Mouse (Mus musculus): ENCODE data around the gene Fam189b. TPM values are rescaled to one million over a fixed set of nuclear protein-coding genes. Genes with fewer than 3 reads are reported as not detected.
A peak's percentile ranks its signal among the peaks of the same experiment; 100 is the strongest.

Gene Fam189b
- polyA plus RNA-seq, 1 experiment from 2014 or later, result 12.8 TPM

DNA sequence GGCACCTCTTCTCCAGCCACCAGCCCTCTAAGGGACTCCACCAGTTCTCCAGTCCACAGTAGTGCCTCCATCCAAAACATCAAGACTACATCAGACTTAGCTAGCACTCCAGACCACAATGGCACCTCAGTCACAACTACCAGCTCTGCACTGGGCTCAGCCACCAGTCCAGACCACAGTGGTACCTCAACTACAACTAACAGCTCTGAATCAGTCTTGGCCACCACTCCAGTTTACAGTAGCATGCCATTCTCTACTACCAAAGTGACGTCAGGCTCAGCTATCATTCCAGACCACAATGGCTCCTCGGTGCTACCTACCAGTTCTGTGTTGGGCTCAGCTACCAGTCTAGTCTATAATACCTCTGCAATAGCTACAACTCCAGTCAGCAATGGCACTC, 47.6 kb downstream of the Fam189b start:
- 78% methylated on average over 2 of the region's 2 CpGs for WGBS
- H3K36me3 ChIP-seq, result no peaks in the 10 kb centered on the region
- no peaks in the 10 kb centered on the region for H3K9me3 ChIP-seq
- H3K4me3 ChIP-seq, result no peak overlapping the region
- peaks cover 39% of the 10 kb centered on the region for H3K4me1 ChIP-seq
- H3K27ac ChIP-seq (replicated peaks), result no peak overlapping the region
- H3K9ac ChIP-seq, result no peak overlapping the region
- ATAC-seq (ENCODE audit: extremely low read depth, insufficient number of reproducible peaks, low FRiP score, low TSS enrichment), result no peak
- no peak overlapping the region for H3K4me2 ChIP-seq
- peaks cover 65% of the 10 kb centered on the region for H3K27me3 ChIP-seq (replicated peaks)

DNA sequence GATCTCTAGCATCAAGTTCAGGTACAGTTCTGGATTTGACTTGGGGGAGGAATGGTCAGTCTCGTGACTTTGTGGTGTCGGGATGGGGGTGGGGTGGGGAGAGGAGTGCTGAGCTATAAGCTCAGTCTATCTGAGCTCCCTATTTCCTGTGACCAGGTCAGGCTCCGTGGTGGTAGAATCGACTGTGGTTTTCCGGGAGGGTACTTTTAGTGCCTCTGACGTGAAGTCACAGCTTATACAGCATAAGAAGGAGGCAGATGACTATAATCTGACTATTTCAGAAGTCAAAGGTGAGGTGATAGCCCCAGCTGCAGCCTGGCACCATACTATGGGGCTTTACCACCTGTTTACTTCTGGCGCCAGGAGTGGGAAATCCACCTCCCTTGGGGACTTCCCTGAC, 48.4 kb downstream of the Fam189b start:
- Histone ChIP-seq H3K9me3 (no peaks in the 10 kb centered on the region), H3K4me3 (no peak overlapping the region), H3K4me2 (no peak overlapping the region), H3K9ac (no peak overlapping the region), H3K27ac (replicated peaks) (no peak overlapping the region), H3K27me3 (replicated peaks) (peaks cover 63% of the 10 kb centered on the region), H3K36me3 (no peaks in the 10 kb centered on the region), H3K4me1 (peaks cover 38% of the 10 kb centered on the region)
- no peak for ATAC-seq (ENCODE audit: extremely low read depth, insufficient number of reproducible peaks, low FRiP score, low TSS enrichment)
- 50% methylated on average over 7 of the region's 7 CpGs for WGBS

DNA sequence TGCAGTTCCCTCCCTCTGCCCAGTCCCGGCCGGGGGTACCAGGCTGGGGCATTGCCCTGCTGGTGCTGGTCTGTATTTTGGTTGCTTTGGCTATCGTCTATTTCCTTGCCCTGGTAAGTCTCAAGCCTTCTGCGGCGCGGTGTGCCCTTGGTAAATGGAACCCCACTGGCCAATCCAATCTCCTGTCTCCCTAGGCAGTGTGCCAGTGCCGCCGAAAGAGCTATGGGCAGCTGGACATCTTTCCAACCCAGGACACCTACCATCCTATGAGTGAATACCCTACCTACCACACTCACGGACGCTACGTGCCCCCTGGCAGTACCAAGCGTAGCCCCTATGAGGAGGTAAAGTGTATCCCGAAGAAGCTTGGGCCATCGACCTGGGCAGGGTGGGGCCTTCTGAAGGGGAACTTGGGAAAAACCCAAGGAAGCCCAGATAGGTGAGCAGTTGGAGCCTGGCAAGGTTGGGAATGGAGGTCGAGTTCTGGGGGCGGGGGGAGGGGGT, 48.9 kb downstream of the Fam189b start:
- Histone ChIP-seq H3K9me3 (no peaks in the 10 kb centered on the region), H3K27me3 (replicated peaks) (peaks cover 59% of the 10 kb centered on the region), H3K36me3 (no peaks in the 10 kb centered on the region), H3K4me2 (no peak overlapping the region), H3K27ac (replicated peaks) (no peak overlapping the region), H3K9ac (no peak overlapping the region), H3K4me3 (no peak overlapping the region), H3K4me1 (peaks cover 34% of the 10 kb centered on the region)
- WGBS, result 64% methylated on average over 16 of the region's 16 CpGs
- ATAC-seq (ENCODE audit: extremely low read depth, insufficient number of reproducible peaks, low FRiP score, low TSS enrichment), result no peak

DNA sequence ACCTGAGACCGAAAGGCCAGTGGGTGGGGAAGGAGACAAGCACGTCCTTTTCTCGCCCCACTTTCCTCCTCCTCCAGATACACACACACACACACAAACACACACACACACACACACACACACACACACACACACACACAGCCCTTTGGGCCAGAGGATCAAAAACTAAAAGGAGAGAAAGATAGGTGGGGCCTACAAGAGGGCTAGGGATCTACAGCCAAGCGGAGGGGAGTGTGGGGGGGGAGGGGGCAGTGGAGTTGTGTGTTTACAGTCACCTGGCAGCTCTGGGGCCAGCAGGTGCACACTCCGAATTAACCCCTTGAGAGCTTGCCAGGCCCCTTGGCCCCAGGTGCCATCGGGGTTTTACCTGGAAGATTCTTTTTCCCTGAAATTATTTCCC, 49.7 kb downstream of the Fam189b start:
- peaks cover 58% of the 10 kb centered on the region for H3K27me3 ChIP-seq (replicated peaks)
- WGBS, result 70% methylated on average over 6 of the region's 6 CpGs
- H3K9ac ChIP-seq, result no peak overlapping the region

DNA sequence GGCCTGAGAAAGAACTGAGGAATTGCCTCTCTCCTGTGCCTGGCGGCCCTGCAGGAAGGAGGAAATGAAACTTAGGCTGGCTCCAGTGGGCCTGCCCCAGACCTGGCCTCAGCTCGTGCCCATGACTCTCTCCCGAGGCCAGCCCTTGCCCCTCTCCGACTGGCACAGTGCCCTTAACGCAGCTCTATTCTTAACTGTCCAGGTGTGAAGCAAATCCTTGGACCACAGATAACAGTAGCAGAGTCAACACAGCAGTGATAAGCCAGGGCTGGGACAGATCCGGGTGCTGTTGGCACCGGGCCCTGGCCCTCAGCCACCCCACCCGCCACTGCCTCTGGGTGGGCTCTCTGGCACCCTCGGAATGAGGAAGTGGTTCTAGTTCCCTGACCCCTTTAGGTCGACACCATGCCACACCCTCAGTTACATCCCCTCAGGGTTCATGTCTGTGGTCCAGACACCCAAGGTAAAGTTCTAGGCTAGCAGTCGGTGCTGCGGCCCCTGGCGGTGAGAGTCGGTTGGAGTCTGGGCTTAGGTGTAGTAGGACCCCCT, 50.7 kb downstream of the Fam189b start:
- no peak overlapping the region for H3K4me2 ChIP-seq
- peak overlapping the region; percentile 21; the same call in 1 of the 2 replicates for H3K9ac ChIP-seq
- peaks cover 66% of the 10 kb centered on the region for H3K27me3 ChIP-seq (replicated peaks)
- no peaks in the 10 kb centered on the region for H3K36me3 ChIP-seq
- no peak overlapping the region for H3K4me3 ChIP-seq
- H3K9me3 ChIP-seq, result no peaks in the 10 kb centered on the region
- WGBS, result 49% methylated on average over 14 of the region's 14 CpGs
- ATAC-seq (ENCODE audit: extremely low read depth, insufficient number of reproducible peaks, low FRiP score, low TSS enrichment), result peak; percentile 23; the same call in 1 of the 2 replicates
- H3K4me1 ChIP-seq, result peaks cover 20% of the 10 kb centered on the region
- 0 out of 2 replicates have a peak overlapping the region, but pooled peaks have one; percentile 39 for H3K27ac ChIP-seq (replicated peaks)

More for the DNA sequence above, 49.7 kb downstream of the Fam189b start:
- H3K4me2 ChIP-seq, result no peak overlapping the region
- H3K27ac ChIP-seq (replicated peaks), result no peak overlapping the region
- peaks cover 27% of the 10 kb centered on the region for H3K4me1 ChIP-seq
- no peak for ATAC-seq (ENCODE audit: extremely low read depth, insufficient number of reproducible peaks, low FRiP score, low TSS enrichment)
- no peaks in the 10 kb centered on the region for H3K9me3 ChIP-seq
- H3K36me3 ChIP-seq, result no peaks in the 10 kb centered on the region
- H3K4me3 ChIP-seq, result no peak overlapping the region

DNA sequence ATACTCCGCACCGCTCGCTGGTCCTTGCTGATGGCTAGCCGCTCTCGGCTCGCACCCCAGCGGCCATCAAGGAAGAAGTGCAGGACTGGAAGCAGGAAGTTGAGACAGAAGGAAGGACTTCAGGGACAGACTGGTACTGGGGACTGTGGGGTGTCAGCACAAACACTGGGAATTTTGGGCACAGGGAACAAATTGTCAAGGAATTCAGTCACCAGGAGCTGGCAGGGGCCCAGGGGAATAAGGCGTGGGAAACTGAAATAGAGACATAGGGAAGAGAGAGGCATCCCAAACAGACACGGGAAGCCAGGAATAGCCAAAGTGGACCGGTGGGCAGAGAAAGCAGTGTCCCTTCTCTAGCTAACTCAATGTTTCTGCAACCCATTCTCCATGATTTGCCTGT, 53.6 kb downstream of the Fam189b start:
- H3K9ac ChIP-seq, result no peak overlapping the region
- no peak overlapping the region for H3K4me2 ChIP-seq
- H3K27ac ChIP-seq (replicated peaks), result no peak overlapping the region
- ATAC-seq (ENCODE audit: extremely low read depth, insufficient number of reproducible peaks, low FRiP score, low TSS enrichment), result no peak
- H3K4me1 ChIP-seq, result peaks cover 17% of the 10 kb centered on the region
- WGBS, result 79% methylated on average over 10 of the region's 10 CpGs
- peaks cover 46% of the 10 kb centered on the region for H3K27me3 ChIP-seq (replicated peaks)
- H3K4me3 ChIP-seq, result no peak overlapping the region
- no peaks in the 10 kb centered on the region for H3K9me3 ChIP-seq
- H3K36me3 ChIP-seq, result no peaks in the 10 kb centered on the region

DNA sequence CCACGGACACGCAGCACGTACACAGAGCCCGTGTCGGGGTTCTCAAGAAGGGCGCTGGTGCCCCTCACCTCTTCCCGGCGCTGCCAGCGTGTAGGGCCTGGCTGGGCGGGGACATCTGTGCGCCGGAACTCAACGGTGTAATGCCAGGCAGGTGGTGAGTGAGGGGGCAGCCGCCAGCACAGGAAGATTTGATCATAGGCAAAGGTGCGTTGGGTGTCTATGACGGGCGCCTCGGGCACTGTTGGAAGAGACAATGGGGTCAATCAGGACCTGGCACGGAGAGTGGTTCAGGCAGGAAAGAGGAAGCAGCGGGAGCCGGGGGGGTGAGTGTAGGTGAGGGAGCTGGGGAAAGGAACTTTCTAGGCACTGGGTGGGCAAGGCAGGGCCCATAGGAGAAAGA, 54.7 kb downstream of the Fam189b start:
- no peak for ATAC-seq (ENCODE audit: extremely low read depth, insufficient number of reproducible peaks, low FRiP score, low TSS enrichment)
- Histone ChIP-seq H3K4me1 (peaks cover 16% of the 10 kb centered on the region), H3K9me3 (no peaks in the 10 kb centered on the region), H3K27ac (replicated peaks) (no peak overlapping the region), H3K4me3 (no peak overlapping the region), H3K4me2 (no peak overlapping the region), H3K27me3 (replicated peaks) (peaks cover 38% of the 10 kb centered on the region), H3K9ac (no peak overlapping the region), H3K36me3 (no peaks in the 10 kb centered on the region)
- 86% methylated on average over 21 of the region's 21 CpGs for WGBS

DNA sequence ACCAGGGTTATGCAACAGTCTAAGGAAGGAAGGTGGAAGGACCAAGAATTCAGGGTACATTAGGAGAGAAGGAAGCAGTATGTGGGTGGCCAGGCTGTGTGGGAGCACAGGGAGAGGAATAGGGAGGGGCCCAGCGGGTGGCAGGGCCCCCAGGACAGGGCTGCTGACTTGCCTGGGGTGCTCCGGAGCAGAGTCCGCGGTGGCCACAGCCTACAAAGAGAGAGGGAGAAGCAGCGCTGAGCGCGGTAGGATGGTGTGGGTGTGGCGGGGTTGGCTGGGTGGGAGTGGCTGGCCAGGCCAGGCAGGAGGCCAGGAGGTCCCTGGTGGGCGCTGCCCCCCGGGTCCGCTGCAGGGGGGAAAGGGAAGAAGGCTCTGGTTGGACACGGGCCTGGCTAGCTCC, 55.6 kb downstream of the Fam189b start:
- WGBS, result 45% methylated on average over 11 of the region's 12 CpGs
- Histone ChIP-seq H3K4me1 (peaks cover 10% of the 10 kb centered on the region), H3K27ac (replicated peaks) (no peak overlapping the region), H3K4me2 (no peak overlapping the region), H3K9me3 (no peaks in the 10 kb centered on the region), H3K36me3 (no peaks in the 10 kb centered on the region), H3K27me3 (replicated peaks) (peaks cover 45% of the 10 kb centered on the region), H3K9ac (0 out of 2 replicates have a peak overlapping the region, but pooled peaks have one; percentile 24), H3K4me3 (no peak overlapping the region)
- no peak for ATAC-seq (ENCODE audit: extremely low read depth, insufficient number of reproducible peaks, low FRiP score, low TSS enrichment)

MicroRNAs within 50 kb of the gene (microRNA counts, 519-probe panel; counts per million panel counts)
- 209 counts per million, percentile 61 among the panel's probes with 10 or more counts for microRNA mmu-miR-92b

Small RNA genes lying within 50 kb of the gene (microRNA-seq; reads per million reads assigned to microRNA genes)
- gene Mir92b, result 93.0 reads per million, percentile 53 among the genes with 10 or more reads in this experiment

Other genes with a start within 250 kb of the Fam189b start
- 12.4 and 12.8 TPM in 2 replicates for gene Ash1l, start 232.5 kb upstream of the Fam189b start, polyA plus RNA-seq (2015; fragmentation: Nextera tagmentation; extraction: Ambion mirVana)
- gene Dap3, start 232.0 kb upstream of the Fam189b start, polyA plus RNA-seq (2015; fragmentation: Nextera tagmentation; extraction: Ambion mirVana), result 125 and 132 TPM in 2 replicates
- gene Rusc1, start 89.8 kb upstream of the Fam189b start, polyA plus RNA-seq (2015; fragmentation: Nextera tagmentation; extraction: Ambion mirVana), result 8.6 and 9.8 TPM in 2 replicates
- not detected in 2 replicates for gene Gm43738, start 82.0 kb upstream of the Fam189b start, polyA plus RNA-seq (2015; fragmentation: Nextera tagmentation; extraction: Ambion mirVana)
- 119 and 130 TPM in 2 replicates for gene Fdps, start 81.2 kb upstream of the Fam189b start, polyA plus RNA-seq (2015; fragmentation: Nextera tagmentation; extraction: Ambion mirVana)
- gene Pklr, start 47.0 kb upstream of the Fam189b start, polyA plus RNA-seq (2015; fragmentation: Nextera tagmentation; extraction: Ambion mirVana), result 0.98 and 5.3 TPM in 2 replicates
- 0.68 and 1.0 TPM in 2 replicates for gene Hcn3, start 22.9 kb upstream of the Fam189b start, polyA plus RNA-seq (2015; fragmentation: Nextera tagmentation; extraction: Ambion mirVana)
- gene Clk2, start 18.3 kb upstream of the Fam189b start, polyA plus RNA-seq (2015; fragmentation: Nextera tagmentation; extraction: Ambion mirVana), result 16.9 and 17.4 TPM in 2 replicates
- 83.4 and 88.1 TPM in 2 replicates for gene Scamp3, start 5.7 kb upstream of the Fam189b start, polyA plus RNA-seq (2015; fragmentation: Nextera tagmentation; extraction: Ambion mirVana)
- gene Gba, start 19.8 kb downstream of the Fam189b start, polyA plus RNA-seq (2015; fragmentation: Nextera tagmentation; extraction: Ambion mirVana), result 32.7 and 34.8 TPM in 2 replicates
- gene Thbs3, start 32.0 kb downstream of the Fam189b start, polyA plus RNA-seq (2015; fragmentation: Nextera tagmentation; extraction: Ambion mirVana), result 15.6 and 16.2 TPM in 2 replicates
- gene Mtx1, start 43.9 kb downstream of the Fam189b start, polyA plus RNA-seq (2015; fragmentation: Nextera tagmentation; extraction: Ambion mirVana), result 125 and 126 TPM in 2 replicates
- 0.59 and 1.1 TPM in 2 replicates for gene Muc1, start 45.9 kb downstream of the Fam189b start, polyA plus RNA-seq (2015; fragmentation: Nextera tagmentation; extraction: Ambion mirVana)
- 216 and 229 TPM in 2 replicates for gene Krtcap2, start 62.8 kb downstream of the Fam189b start, polyA plus RNA-seq (2015; fragmentation: Nextera tagmentation; extraction: Ambion mirVana)
- 0.70 and 0.76 TPM in 2 replicates for gene Trim46, start 63.2 kb downstream of the Fam189b start, polyA plus RNA-seq (2015; fragmentation: Nextera tagmentation; extraction: Ambion mirVana)
- 77.5 and 85.1 TPM in 2 replicates for gene Dpm3, start 76.2 kb downstream of the Fam189b start, polyA plus RNA-seq (2015; fragmentation: Nextera tagmentation; extraction: Ambion mirVana)
- 40.6 and 40.7 TPM in 2 replicates for gene Slc50a1, start 87.4 kb downstream of the Fam189b start, polyA plus RNA-seq (2015; fragmentation: Nextera tagmentation; extraction: Ambion mirVana)
- 33.3 and 38.4 TPM in 2 replicates for gene Efna1, start 98.0 kb downstream of the Fam189b start, polyA plus RNA-seq (2015; fragmentation: Nextera tagmentation; extraction: Ambion mirVana)
- gene Efna3, start 139.8 kb downstream of the Fam189b start, polyA plus RNA-seq (2015; fragmentation: Nextera tagmentation; extraction: Ambion mirVana), result 1.8 and 1.9 TPM in 2 replicates
- gene Efna4, start 154.9 kb downstream of the Fam189b start, polyA plus RNA-seq (2015; fragmentation: Nextera tagmentation; extraction: Ambion mirVana), result 9.9 and 10.2 TPM in 2 replicates
- gene Adam15, start 166.9 kb downstream of the Fam189b start, polyA plus RNA-seq (2015; fragmentation: Nextera tagmentation; extraction: Ambion mirVana), result 58.3 and 58.9 TPM in 2 replicates
- gene Dcst2, start 178.8 kb downstream of the Fam189b start, polyA plus RNA-seq (2015; fragmentation: Nextera tagmentation; extraction: Ambion mirVana), result 0.08 TPM in 1 of 2 replicates, not detected in the other
- gene Dcst1, start 182.1 kb downstream of the Fam189b start, polyA plus RNA-seq (2015; fragmentation: Nextera tagmentation; extraction: Ambion mirVana), result 0.09 and 0.10 TPM in 2 replicates
- gene Zbtb7b, start 211.6 kb downstream of the Fam189b start, polyA plus RNA-seq (2015; fragmentation: Nextera tagmentation; extraction: Ambion mirVana), result 1.9 and 2.1 TPM in 2 replicates
- gene Lenep, start 219.7 kb downstream of the Fam189b start, polyA plus RNA-seq (2015; fragmentation: Nextera tagmentation; extraction: Ambion mirVana), result 0.75 TPM in 1 of 2 replicates, not detected in the other
- 30.3 and 32.0 TPM in 2 replicates for gene Flad1, start 228.7 kb downstream of the Fam189b start, polyA plus RNA-seq (2015; fragmentation: Nextera tagmentation; extraction: Ambion mirVana)
- 339 and 400 TPM in 2 replicates for gene Cks1b, start 235.2 kb downstream of the Fam189b start, polyA plus RNA-seq (2015; fragmentation: Nextera tagmentation; extraction: Ambion mirVana)
- gene Shc1, start 235.3 kb downstream of the Fam189b start, polyA plus RNA-seq (2015; fragmentation: Nextera tagmentation; extraction: Ambion mirVana), result 63.4 and 66.1 TPM in 2 replicates
- 24.3 and 24.8 TPM in 2 replicates for gene Pygo2, start 247.1 kb downstream of the Fam189b start, polyA plus RNA-seq (2015; fragmentation: Nextera tagmentation; extraction: Ambion mirVana)

Data from heart, embryonic 13.5 days (tissue).